Mouse (Mus musculus) ES-E14 (cell line): ENCODE data around the gene Sult1a1. TPM values are rescaled to one million over a fixed set of nuclear protein-coding genes. Genes with fewer than 3 reads are reported as not detected.

Experiments
- DNase-seq: peaks from one replicate; pipeline ENCODE4 v3.0.0-alpha.2; 2013; ENCODE audit warnings: low read depth, low spot score
- H3K27ac ChIP-seq: 2 replicates; pipeline ENCODE4 v1.5.1; 2012; ENCODE audit warnings: low read depth, mild to moderate bottlenecking, low read length, moderate library complexity, mixed read lengths; ENCODE audit not compliant: poor library complexity, insufficient read depth, severe bottlenecking
- H3K36me3 ChIP-seq: 2 replicates; pipeline ENCODE4 v1.6.1; 2012; ENCODE audit warnings: mild to moderate bottlenecking, low read length, moderate library complexity, mixed read lengths; ENCODE audit not compliant: control insufficient read depth, poor library complexity, insufficient read depth, severe bottlenecking
- H3K4me1 ChIP-seq, 2 experiments: fragments of 150-350 bp in 1 of 2; sonication (generic) in 1 of 2; 2 replicates each; pipeline ENCODE4 v1.6.1; 2012; ENCODE audit warnings: low read length in 2 of 2, mild to moderate bottlenecking in 1 of 2, mixed read lengths in 1 of 2; ENCODE audit not compliant: control insufficient read depth in 2 of 2, insufficient read depth in 2 of 2, poor library complexity in 1 of 2
- H3K4me3 ChIP-seq, 2 experiments: fragments of 150-350 bp in 1 of 2; sonication (generic) in 1 of 2; 2 replicates each; pipeline ENCODE4 v1.5.1; 2012; ENCODE audit warnings: low read length in 2 of 2, low read depth in 1 of 2, mild to moderate bottlenecking in 1 of 2, mixed read lengths in 1 of 2; ENCODE audit not compliant: insufficient read depth in 1 of 2, poor library complexity in 1 of 2, severe bottlenecking in 1 of 2
- H3K9ac ChIP-seq: 2 replicates; pipeline ENCODE4 v1.6.1; 2012; ENCODE audit warnings: low read depth, mild to moderate bottlenecking, low read length, mixed read lengths; ENCODE audit not compliant: poor library complexity, insufficient read depth, severe bottlenecking
- H3K9me3 ChIP-seq: fragments of 150-350 bp; sonication (generic); 2 replicates; pipeline ENCODE4 v1.6.1; 2012; ENCODE audit warnings: low read depth, mild to moderate bottlenecking, low read length; ENCODE audit not compliant: control insufficient read depth, insufficient read depth
- CHD2 ChIP-seq: IDR thresholded peaks from 2 replicates; pipeline ENCODE4 v1.6.1; 2014; ENCODE audit warnings: mild to moderate bottlenecking, low read depth, low read length, inconsistent platforms
- HCFC1 ChIP-seq: IDR thresholded peaks from 2 replicates; pipeline ENCODE4 v1.6.1; 2012; ENCODE audit warnings: low read length, inconsistent platforms, borderline replicate concordance; ENCODE audit not compliant: insufficient read depth
- MAFK ChIP-seq: IDR thresholded peaks from 2 replicates; pipeline ENCODE4 v1.6.1; 2014; ENCODE audit warnings: mild to moderate bottlenecking, low read depth, low read length, inconsistent platforms; ENCODE audit not compliant: insufficient read depth
- ZC3H11A ChIP-seq: IDR thresholded peaks from 2 replicates; pipeline ENCODE4 v1.6.1; 2012; ENCODE audit warnings: low read depth, mild to moderate bottlenecking, inconsistent platforms, low read length, borderline replicate concordance
- ZNF384 ChIP-seq: IDR thresholded peaks from 2 replicates; pipeline ENCODE4 v1.6.1; 2012; ENCODE audit warnings: low read depth, low read length, inconsistent platforms
- in situ Hi-C, 2 experiments: fragments of 600-800 bp; cut with MboI; formaldehyde crosslinking; loops; one replicate each; pipeline ENCODE4 v1.15.1; 2025; ENCODE audit warnings: low sequenced_read_pairs in 2 of 2, inconsistent platforms in 1 of 2; ENCODE audit not compliant: unreplicated experiment in 2 of 2
- total RNA-seq: library from RNA; depleted of rRNA; stranded (reverse); fragments of 300-350 nt; gene quantifications from 2 replicates; pipeline ENCODE4 v1.2.3, GENCODE M21; 2012; rRNA removed

Sult1a1 gene
- total RNA-seq, result 0.22 TPM in 1 of 2 replicates, not detected in the other

DNA sequence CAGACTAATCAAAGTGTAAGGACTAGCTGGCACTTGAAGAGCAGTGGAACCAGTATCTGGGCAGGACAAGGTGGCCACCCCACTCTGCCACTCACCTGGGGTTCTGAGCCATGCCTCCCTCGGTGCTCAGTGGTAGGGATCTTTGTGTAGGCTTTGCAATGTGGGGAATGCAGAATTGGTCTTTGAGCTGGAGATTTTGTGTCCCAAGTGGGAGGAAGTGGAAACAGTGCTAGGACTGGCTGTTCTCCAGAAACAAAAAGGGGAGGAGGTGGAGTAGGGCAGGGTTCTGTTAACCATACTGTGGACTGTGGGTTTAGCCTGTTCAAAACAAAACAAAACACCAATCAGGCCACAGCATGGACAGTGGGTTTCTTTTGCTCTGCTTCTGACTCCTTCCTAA, at the start of gene Sult1a1:
Gene Sult1a1 (minus strand): TSS at position 226 of the 400 bp plus-strand sequence.
- H3K9me3 ChIP-seq, result no peaks in the 10 kb centered on the region
- H3K9ac ChIP-seq, result no peak within 1 kb of the TSS
- H3K27ac ChIP-seq, result no peak within 1 kb of the TSS
- H3K36me3 ChIP-seq, result peaks cover 12% of the 10 kb centered on the region
- 0 out of 4 replicates have a peak, but pooled peaks cover 0 to 5% of the 10 kb centered on the region in 2 experiments for H3K4me1 ChIP-seq
- in situ Hi-C loops, result no loop called here
- no peak within 1 kb of the TSS for H3K4me3 ChIP-seq
- TF ChIP-seq MAFK (no peak), ZNF384 (no peak), HCFC1 (no peak), CHD2 (no peak), ZC3H11A (no peak)
- DNase-seq, result no peak

DNA sequence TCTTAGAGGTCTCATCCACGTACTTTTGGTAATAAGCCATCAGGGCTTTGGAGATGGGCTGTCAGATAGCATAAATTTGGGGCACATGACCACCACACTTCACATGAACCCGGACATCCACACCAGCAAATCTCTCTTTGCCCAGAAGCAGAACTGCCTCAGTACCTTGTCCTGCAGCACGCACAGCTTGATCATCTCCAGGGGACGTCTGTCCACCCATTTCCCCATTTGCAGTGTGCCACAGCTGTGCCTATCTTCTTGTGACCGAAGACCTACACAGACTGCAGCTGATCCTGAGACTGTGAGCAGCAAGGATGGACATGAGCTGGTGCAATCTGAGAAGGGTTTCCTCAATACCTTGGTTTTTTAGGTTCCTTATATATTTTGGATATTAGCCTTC, 49.4 kb upstream of the Sult1a1 start:
- H3K36me3 ChIP-seq, result no peaks in the 10 kb centered on the region
- no peaks in the 10 kb centered on the region for H3K4me1 ChIP-seq
- DNase-seq, result no peak
- no peak overlapping the region for H3K9ac ChIP-seq
- TF ChIP-seq MAFK, result no peak
- no peak for TF ChIP-seq ZC3H11A
- TF ChIP-seq ZNF384, result no peak
- no peak for TF ChIP-seq CHD2
- TF ChIP-seq HCFC1, result no peak
- in situ Hi-C loops, result no loop called here
- H3K4me3 ChIP-seq, result no peak overlapping the region
- H3K9me3 ChIP-seq, result no peaks in the 10 kb centered on the region
- no peak overlapping the region for H3K27ac ChIP-seq

DNA sequence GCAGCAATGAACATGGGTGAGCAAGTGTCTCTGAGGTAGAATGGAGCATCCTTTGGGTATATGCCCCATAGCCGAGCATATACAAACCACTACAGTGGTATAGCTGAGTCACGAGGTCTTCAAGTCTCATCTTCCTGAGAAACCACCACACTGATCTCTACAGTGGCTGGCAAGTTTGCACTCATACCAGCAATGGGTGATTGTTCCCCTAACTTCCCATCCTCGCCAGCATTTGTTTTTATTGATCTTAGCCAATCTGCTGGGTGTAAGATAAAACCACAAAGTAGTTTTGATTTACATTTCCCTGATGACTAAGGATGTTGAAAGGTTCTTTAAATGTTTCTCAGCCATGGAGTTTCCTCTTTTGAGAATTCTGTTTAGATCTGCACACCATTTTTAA, 48.8 kb upstream of the Sult1a1 start:
- TF ChIP-seq MAFK (no peak), HCFC1 (no peak), ZNF384 (no peak), ZC3H11A (no peak), CHD2 (no peak)
- H3K9me3 ChIP-seq, result no peaks in the 10 kb centered on the region

DNA sequence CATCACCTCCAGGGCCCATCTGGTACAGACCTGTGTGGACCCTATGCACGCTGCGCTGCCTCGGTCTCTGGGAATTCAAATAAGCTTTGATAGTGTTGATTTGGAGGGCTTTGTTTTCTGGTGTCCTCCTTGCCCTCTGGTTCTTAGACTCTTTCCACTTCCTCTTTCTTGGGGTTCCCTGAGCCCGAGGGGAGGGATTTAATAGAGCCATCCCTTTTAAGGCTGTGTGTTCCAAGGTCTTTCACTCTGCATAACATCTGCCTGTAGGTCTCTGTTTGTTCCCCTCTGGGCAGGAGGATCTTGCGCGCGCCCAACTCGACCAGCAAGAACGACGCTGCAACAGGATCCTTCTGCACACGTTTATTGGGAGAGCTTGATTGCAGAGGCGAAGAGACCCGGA, 45.4 kb upstream of the Sult1a1 start:
- in situ Hi-C loops, result no loop called here
- no peak for DNase-seq
- no peak for TF ChIP-seq ZNF384
- TF ChIP-seq HCFC1, result no peak
- TF ChIP-seq MAFK, result no peak

More for the DNA sequence above, 48.8 kb upstream of the Sult1a1 start:
- Histone ChIP-seq H3K4me3 (no peak overlapping the region), H3K4me1 (no peaks in the 10 kb centered on the region), H3K27ac (no peak overlapping the region), H3K36me3 (no peaks in the 10 kb centered on the region), H3K9ac (no peak overlapping the region)
- in situ Hi-C loops, result no loop called here
- DNase-seq, result no peak

DNA sequence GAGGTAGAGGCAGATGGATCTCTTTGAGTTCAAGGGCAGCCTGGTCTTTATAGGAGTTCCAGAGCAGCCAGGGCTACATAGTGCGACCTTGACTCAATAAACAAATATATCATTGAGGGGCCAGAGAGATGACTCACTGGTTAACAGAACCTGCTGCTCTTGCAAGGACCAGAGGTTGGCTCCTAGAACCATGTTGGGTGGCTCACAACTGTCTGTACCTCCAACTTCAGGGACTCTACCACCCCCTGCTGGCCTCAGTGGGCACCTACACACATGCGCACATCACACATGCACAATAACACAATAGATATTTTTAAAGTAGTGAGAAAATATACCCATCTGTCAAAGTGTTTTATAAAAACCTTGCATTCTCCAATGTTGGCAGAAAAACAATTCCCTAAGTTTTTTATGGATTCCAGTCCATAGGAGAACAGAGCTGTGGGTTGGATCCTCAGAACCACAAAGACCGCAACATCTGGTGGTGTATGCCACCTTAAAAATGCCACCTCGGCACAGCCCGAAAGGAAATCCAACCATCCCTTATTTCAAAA, 42.6 kb upstream of the Sult1a1 start:
- no peaks in the 10 kb centered on the region for H3K4me1 ChIP-seq
- H3K9ac ChIP-seq, result no peak overlapping the region
- H3K36me3 ChIP-seq, result no peaks in the 10 kb centered on the region
- TF ChIP-seq MAFK (no peak), HCFC1 (no peak)
- no peak overlapping the region for H3K27ac ChIP-seq
- no peak overlapping the region for H3K4me3 ChIP-seq
- H3K9me3 ChIP-seq, result no peaks in the 10 kb centered on the region
- peak; percentile 54 for DNase-seq
- in situ Hi-C loops, result no loop called here

More for the DNA sequence above, 45.4 kb upstream of the Sult1a1 start:
- Histone ChIP-seq H3K9ac (no peak overlapping the region), H3K4me3 (no peak overlapping the region), H3K4me1 (no peaks in the 10 kb centered on the region), H3K27ac (no peak overlapping the region), H3K36me3 (no peaks in the 10 kb centered on the region), H3K9me3 (no peaks in the 10 kb centered on the region)
